Mouse (Mus musculus) cerebellum, adult 2 months (tissue): Measurements from ENCODE around the gene Lmod2. TPM values are rescaled to one million over a fixed set of nuclear protein-coding genes. Genes with fewer than 3 reads are reported as not detected.

ENCODE experiments used
- DNase-seq, 2 experiments: peaks; one replicate each; pipeline ENCODE4 v3.0.0; 2021
- H3K27ac ChIP-seq: fragments of 200-500 bp; 2 replicates; pipeline ENCODE4 v1.5.1; 2012; ENCODE audit warnings: low read length, control low read depth, inconsistent platforms; ENCODE audit not compliant: insufficient read depth
- H3K27me3 ChIP-seq: fragments of 200-500 bp; 2 replicates; pipeline ENCODE4 v1.6.1; 2012; ENCODE audit warnings: inconsistent platforms, mild to moderate bottlenecking, low read length, moderate library complexity; ENCODE audit not compliant: control insufficient read depth, insufficient read depth
- H3K4me1 ChIP-seq: fragments of 200-500 bp; 2 replicates; pipeline ENCODE4 v1.6.1; 2011; ENCODE audit warnings: low read length; ENCODE audit not compliant: control insufficient read depth, insufficient read depth
- H3K4me3 ChIP-seq: fragments of 200-500 bp; replicated peaks from 2 replicates; pipeline ENCODE3; 2011; ENCODE audit warnings: mild to moderate bottlenecking, low read depth, low read length, control low read depth; ENCODE audit not compliant: insufficient read depth
- CTCF ChIP-seq: fragments of 200-500 bp; IDR thresholded peaks from 2 replicates; pipeline ENCODE4 v1.5.1; 2011; ENCODE audit warnings: low read depth, mild to moderate bottlenecking, control low read depth, low read length, moderate library complexity, borderline replicate concordance; ENCODE audit not compliant: insufficient read depth
- POLR2A ChIP-seq: fragments of 200-500 bp; IDR thresholded peaks from 2 replicates; pipeline ENCODE4 v1.6.1; 2011; ENCODE audit warnings: low read length, control low read depth, borderline replicate concordance; ENCODE audit not compliant: insufficient read depth
- whole genome bisulfite sequencing: fragments of 180-500 bp; shearing (Covaris S2); methylation state at CpG from one replicate; pipeline ENCODE4 v1.1.7; 2018; 5-methylcytosine and 5-hydroxymethylcytosine counted together
- polyA plus RNA-seq: library from polyadenylated mRNA; depleted of rRNA; stranded (reverse); fragments of >200 nt; gene quantifications from 2 replicates; pipeline ENCODE4 v1.2.3, GENCODE M21; 2012

The Lmod2 gene
- polyA plus RNA-seq, 1 experiment: 0.05 TPM

DNA sequence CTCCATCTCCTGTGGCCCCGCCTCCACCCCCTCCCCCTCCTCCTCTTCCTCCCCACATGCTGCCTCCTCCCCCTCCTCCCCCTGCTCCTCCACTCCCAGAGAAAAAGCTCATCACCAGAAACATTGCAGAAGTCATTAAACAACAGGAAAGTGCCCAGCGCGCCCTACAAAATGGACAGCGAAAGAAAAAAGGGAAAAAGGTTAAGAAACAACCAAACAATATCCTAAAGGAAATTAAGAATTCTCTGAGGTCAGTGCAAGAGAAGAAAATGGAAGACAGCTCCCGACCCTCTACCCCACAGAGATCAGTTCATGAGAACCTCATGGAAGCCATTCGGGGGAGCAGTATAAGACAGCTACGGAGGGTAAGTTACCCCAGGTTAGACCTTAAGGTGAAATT lies 6.7 kb downstream of the Lmod2 start:
- Histone ChIP-seq H3K27ac (no peak overlapping the region), H3K27me3 (no peaks in the 10 kb centered on the region), H3K4me3 (no peak overlapping the region), H3K4me1 (peaks cover 7% of the 10 kb centered on the region; the same call in 1 of the 2 replicates)
- no peak for DNase-seq
- no peak for TF ChIP-seq POLR2A
- no peak for TF ChIP-seq CTCF
- 90% methylated on average over 7 of the region's 7 CpGs for WGBS

DNA sequence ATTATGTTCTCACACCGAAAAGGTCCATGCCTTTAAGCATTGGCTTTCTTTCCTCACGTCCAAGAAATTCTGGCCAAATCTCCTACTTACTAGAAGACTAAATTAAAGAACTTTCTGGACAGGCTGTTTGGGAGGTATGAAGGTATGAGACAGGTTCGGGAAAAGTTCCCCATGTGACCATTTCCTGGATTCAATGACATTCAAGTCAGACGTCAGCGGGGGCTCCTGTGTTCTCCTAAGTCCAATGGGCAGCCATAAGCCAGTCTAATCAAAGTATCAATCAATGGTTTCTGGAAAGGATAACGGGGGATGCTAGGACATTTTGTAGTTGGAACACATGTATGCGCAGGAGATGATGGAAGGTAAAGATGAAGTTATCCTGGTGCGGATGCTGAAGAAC lies 8.1 kb downstream of the Lmod2 start:
- 95% methylated on average over 8 of the region's 8 CpGs for WGBS
- H3K27me3 ChIP-seq: no peaks in the 10 kb centered on the region
- TF ChIP-seq CTCF: no peak
- no peak for TF ChIP-seq POLR2A
- no peak overlapping the region for H3K4me3 ChIP-seq
- no peak for DNase-seq
- peaks cover 7% of the 10 kb centered on the region; the same call in 1 of the 2 replicates for H3K4me1 ChIP-seq
- H3K27ac ChIP-seq: no peak overlapping the region

DNA sequence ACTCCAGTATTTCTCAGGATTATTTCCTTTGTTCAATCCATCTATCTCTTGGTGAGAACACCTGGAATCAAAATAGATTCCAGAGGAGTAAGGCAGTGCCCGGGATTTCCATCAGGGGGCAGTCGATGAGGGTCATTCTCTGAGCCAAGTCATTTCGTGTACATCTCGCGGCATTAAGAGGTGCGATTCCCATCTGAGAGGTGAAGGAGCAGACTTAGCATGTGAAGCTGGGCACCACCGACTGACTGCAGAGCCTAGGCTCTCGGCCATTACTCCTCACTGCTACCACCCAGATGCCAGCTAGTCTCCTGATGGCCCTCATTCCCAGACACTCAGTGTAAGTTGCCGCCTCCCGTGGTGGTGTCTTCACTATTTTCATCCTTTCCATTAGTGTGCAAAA lies 8.9 kb downstream of the Lmod2 start:
- H3K4me1 ChIP-seq: peaks cover 7% of the 10 kb centered on the region; the same call in 1 of the 2 replicates
- no peak for DNase-seq
- H3K4me3 ChIP-seq: no peak overlapping the region
- no peak for TF ChIP-seq POLR2A
- TF ChIP-seq CTCF: peak; percentile 15; the same call in 1 of the 2 replicates
- H3K27me3 ChIP-seq: no peaks in the 10 kb centered on the region
- 45% methylated on average over 10 of the region's 10 CpGs for WGBS
- no peak overlapping the region for H3K27ac ChIP-seq

DNA sequence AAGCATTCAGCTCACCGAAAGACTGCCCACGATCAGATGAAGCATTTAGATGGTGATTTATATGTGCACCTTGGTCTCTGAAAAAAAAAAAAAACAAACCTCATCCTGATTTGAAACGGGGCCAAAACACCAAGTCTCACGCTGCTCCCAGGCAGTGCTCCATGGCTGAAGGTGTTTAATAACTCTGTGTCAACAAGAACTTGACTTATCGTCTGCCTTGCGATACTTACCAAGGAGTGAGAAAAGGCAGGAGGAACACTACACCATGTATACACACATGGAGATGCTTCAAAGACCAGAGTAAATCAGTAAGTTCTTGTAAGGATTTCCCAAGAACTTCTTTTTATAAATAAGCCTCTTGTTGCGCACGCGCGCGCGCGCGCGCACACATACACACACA lies 10.0 kb downstream of the Lmod2 start:
- no peak for TF ChIP-seq CTCF
- TF ChIP-seq POLR2A: no peak
- Histone ChIP-seq H3K4me1 (peaks cover 10% of the 10 kb centered on the region), H3K27me3 (no peaks in the 10 kb centered on the region), H3K27ac (no peak overlapping the region), H3K4me3 (no peak overlapping the region)
- peak in 1 of 2 experiments; percentile 23 for DNase-seq
- 66% methylated on average over 15 of the region's 15 CpGs for whole genome bisulfite sequencing

DNA sequence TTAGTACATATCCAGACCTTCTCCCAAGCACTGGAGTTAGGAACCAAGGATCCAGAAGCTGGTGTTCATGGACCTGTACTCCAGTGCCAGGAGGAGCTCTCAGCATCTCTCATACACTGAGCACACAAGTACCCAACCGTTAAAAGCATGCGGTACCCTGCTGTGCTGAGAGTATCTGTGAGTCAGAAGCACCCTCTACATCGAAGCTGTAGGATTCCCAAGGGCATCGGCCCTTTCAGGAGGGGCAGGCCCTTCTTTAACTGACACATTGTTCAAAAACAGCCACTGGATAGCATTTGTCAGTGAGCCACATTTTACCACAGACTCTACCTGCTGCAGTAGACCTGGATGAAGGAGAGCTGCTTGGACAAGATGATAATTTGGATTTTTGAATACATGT lies 10.6 kb downstream of the Lmod2 start:
- TF ChIP-seq CTCF (no peak), POLR2A (no peak)
- WGBS: 53% methylated on average over 4 of the region's 4 CpGs

DNA sequence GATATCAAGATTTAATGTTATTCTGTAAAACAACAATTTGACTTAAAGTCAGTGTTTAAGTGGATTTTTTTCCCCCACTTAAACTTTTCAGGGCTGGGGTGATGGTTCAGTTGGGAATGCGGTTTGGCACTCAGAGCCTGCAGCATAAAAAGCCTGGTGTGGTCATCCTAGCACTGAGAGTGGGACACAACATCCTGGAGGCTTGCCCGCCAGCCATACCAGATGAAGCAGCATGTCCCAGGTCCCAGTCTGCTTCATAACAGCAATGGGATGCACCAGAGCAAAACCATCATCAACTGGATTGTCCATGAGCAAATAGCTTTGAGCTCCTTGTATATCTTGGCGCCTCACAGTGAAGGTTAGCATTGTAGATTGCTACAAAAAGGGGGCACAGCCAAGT lies 11.1 kb downstream of the Lmod2 start:
- WGBS: 95% methylated on average over 3 of the region's 3 CpGs
- DNase-seq: no peak
- no peaks in the 10 kb centered on the region for H3K27me3 ChIP-seq
- no peak overlapping the region for H3K4me3 ChIP-seq
- TF ChIP-seq POLR2A (no peak), CTCF (no peak)
- no peak overlapping the region for H3K27ac ChIP-seq
- H3K4me1 ChIP-seq: peaks cover 12% of the 10 kb centered on the region

More for the DNA sequence above, 10.6 kb downstream of the Lmod2 start:
- DNase-seq: no peak
- Histone ChIP-seq H3K27ac (no peak overlapping the region), H3K4me1 (peaks cover 10% of the 10 kb centered on the region), H3K4me3 (no peak overlapping the region), H3K27me3 (no peaks in the 10 kb centered on the region)

DNA sequence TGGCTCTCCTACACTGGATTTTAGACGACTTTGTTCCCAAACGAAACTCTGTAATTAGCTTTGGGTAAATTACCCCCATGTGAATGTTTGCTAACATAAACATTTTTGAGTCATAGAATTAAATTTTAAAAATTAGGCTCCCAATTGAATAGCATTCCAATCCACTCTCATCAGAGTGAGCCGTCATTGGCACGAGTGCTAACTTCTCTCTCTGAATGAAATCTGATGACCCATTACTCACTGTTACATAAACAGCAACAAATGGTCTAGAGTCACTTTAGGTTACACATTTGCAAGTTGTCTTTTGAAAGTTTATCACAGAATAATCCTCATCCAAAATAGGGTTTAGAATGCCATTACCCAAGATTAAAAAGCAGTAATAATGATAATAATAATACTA lies 12.0 kb downstream of the Lmod2 start:
- 96% methylated on average over 4 of the region's 4 CpGs for WGBS
- Histone ChIP-seq H3K4me3 (no peak overlapping the region), H3K27ac (no peak overlapping the region), H3K27me3 (no peaks in the 10 kb centered on the region), H3K4me1 (peaks cover 12% of the 10 kb centered on the region)
- TF ChIP-seq POLR2A: no peak
- no peak for TF ChIP-seq CTCF
- no peak for DNase-seq

DNA sequence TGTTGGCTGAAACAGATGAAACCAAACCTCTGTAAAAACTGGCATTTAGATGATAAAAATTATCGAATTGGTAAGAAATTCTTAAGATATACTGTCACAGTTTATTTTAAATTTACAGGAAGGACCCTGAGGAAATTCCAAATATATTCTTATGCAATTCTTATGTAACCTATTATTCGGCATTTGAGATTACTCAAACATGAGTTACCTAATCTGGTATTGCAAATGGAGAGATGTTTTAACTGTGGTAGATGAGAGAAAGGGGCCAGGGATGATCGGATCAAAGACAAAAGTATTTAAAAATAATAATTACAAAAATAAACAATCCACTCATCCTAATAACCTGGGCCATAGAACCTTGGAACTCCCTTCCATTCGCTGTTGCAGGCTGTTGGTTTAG lies 12.8 kb downstream of the Lmod2 start:
- no peak overlapping the region for H3K4me3 ChIP-seq
- no peak for DNase-seq
- no peak overlapping the region for H3K27ac ChIP-seq
- TF ChIP-seq POLR2A (no peak), CTCF (no peak)
- H3K27me3 ChIP-seq: no peaks in the 10 kb centered on the region
- WGBS: 93% methylated on average over 4 of the region's 4 CpGs
- peaks cover 14% of the 10 kb centered on the region for H3K4me1 ChIP-seq

DNA sequence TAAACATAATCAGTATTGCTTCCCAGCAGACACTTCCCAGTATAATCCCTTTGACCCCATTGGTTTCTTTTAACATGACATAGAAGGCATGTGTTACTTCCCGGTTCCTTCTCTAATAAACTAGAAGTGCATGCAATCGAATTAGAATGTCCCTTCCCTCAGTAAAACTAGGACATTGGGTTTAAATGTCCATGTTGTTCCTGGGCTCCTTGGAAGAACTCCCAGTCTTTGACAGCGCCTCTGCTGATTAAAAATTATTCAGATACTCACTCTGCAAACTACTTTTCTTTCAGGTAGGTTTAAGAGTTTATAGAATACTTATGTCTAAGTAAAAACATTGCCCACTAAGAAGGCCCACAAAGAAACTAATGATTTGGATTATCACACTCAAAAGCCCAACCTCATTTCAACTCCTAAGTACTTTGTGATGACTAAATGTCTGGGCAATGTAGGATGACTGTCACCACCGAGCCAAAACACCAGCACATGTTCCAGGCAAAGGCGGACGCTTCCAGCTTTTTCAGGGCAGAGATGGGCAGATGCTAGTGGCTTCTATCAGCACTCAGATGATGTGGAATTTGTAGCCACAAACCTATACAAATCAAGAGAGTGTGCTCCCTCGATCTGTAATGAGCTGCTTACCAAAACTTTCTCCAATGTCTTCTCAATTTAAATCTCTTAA lies 14.7 kb downstream of the Lmod2 start:
- WGBS: 44% methylated on average over 7 of the region's 7 CpGs
- no peak overlapping the region for H3K4me3 ChIP-seq
- no peak overlapping the region for H3K27ac ChIP-seq
- peaks cover 16% of the 10 kb centered on the region for H3K4me1 ChIP-seq
- DNase-seq: no peak
- no peaks in the 10 kb centered on the region for H3K27me3 ChIP-seq
- no peak for TF ChIP-seq CTCF
- TF ChIP-seq POLR2A: no peak
